In genomic region chr15:85205792-85206702, GRCm38 (mm10) we compare ENCODE assay signal across 8 mouse cellular contexts. TPM values are rescaled to one million over a fixed set of nuclear protein-coding genes. Genes with fewer than 3 reads are reported as not detected.
DNase-seq lines count a peak whose midpoint lies in the region.

Gene Fbln1 (plus strand): TSS chr15:85205949.

- DNase-seq in T-cell, adult 2 months (ENCODE audit: low spot score): peak; percentile 49
- peak; percentile 87 for DNase-seq in embryo, embryonic 10.5 days (ENCODE audit: low spot score)
- peak; percentile 75 for DNase-seq in gastrocnemius, postnatal 25 days
- DNase-seq in induced T-regulatory cell, adult 2 months (ENCODE audit: low read depth): peak; percentile 42
- DNase-seq in left cerebral cortex, adult 8-10 months (ENCODE audit: low spot score in 2 of 2): peak; percentile 39 to 46
- peak; percentile 74 for DNase-seq in lung, postnatal 36 days
- DNase-seq in right cerebral cortex, postnatal 14 days: peak; percentile 65
- DNase-seq in spleen, adult 12 weeks (ENCODE audit: low spot score): no peak

RNA-seq across cellular contexts. Expression of gene Fbln1, which starts in this region (rescaled TPM):
- total RNA-seq in gastrocnemius, postnatal 25 days (2021): 1 to 10 TPM; 8.5 to 9.0 TPM
- total RNA-seq in left cerebral cortex, adult 8-10 months (2022): 10 to 100 TPM; 11.6 to 14.5 (median 11.9) TPM
